Mouse (Mus musculus): ENCODE results near the gene Unc93b1.

The Unc93b1 gene

GRCm38 (mm10) chr19:3935032-3935895, at the start of gene Unc93b1:
Unc93b1 (plus strand) TSS chr19:3935186.
- DNase-seq (ENCODE audit: low spot score in 2 of 2) = no peak

DNA sequence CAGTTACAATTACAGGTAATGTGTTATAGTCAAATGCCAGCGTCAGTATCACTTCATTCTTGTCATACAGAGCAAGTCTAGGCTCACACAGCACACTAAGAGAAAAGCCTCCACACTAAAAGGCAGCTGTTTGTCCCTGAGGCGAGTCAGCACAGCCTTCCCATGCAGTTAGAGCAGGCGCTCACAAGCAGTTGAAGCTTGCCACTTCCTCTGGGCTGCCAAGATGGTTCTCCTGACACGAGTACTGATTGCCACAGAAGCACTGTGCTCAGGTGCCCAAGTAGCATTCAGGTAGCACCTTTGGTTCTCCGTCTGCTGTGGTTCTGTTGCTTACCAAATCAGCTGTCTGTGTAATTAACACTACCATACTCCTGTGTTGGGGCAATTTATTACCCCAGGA, 45.9 kb upstream of the Unc93b1 start:
- DNase-seq (ENCODE audit: low spot score in 2 of 2) = no peak

DNA sequence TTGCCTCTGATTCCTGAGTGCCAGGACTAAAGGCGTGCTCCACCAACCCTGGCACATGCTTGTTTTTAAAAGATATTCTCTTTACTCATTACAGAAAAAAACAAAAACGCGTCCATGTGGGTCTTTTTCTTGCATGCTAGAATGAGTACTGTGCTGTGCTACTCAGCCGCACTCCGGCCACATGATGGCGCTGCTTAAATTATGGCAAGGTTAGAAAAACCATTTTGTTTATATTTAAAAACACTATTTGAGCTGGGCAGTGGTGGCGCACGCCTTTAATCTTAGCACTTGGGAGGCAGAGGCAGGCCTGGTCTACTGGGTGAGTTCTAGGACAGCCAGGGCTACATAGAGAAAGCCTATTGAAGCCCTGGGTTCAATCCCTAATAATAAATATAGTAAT, 44.8 kb upstream of the Unc93b1 start:
- no peak for DNase-seq (ENCODE audit: low spot score in 2 of 2)

DNA sequence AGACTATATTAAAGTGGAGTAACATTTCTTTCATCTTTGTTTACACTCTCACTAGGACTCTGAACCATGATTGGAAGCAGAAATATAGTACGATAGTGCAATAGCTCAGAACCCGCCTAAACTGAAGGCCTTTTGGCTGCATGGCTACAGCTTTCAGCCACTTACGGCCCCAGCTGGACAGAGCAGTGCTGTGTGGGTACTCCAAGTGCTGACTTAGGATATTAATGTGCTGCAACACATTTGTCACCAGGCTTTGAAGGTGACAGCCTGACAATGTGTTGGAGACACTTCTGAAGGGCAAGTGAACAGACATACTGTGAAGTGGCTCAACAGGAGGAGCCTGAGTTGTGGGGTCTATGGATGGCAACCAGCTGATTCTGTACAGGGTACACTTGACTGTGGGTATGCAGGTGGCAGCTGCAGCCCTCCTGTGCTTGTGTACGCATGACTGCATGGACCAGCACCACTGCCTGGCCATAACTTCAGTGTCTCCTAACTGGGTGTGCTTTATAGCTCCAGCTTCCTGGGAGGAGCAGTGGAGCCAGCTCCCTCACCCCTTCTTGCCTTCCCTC, 41.4 kb upstream of the Unc93b1 start:
- no peak for DNase-seq (ENCODE audit: low spot score in 2 of 2)

GRCm38 (mm10) chr19:3894294-3894693, 40.7 kb upstream of the Unc93b1 start:
- DNase-seq (ENCODE audit: low spot score in 2 of 2) = no peak

- DNase-seq (ENCODE audit: low spot score in 2 of 2) = no peak
These were observed 39.8 kb upstream of the Unc93b1 start for GRCm38 (mm10) chr19:3895171-3895631.

DNA sequence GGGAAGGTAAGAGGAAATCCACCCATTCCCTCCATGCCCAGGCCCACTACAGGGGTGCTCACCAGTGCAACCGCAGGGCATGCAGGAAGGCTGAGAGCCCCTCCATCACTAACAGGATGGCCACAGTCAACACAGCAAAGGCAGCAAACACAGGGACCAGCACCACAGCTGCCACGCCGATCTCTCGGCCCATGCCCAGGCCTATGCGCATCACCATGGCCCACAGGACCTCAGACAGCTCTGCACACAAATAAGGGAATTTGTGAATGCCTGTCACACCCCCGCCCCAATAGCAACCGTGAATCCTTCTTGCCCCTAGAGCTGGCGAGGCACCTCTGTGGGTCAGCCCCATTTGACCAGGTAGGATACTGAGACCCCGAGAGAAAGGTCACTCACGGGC, 38.8 kb upstream of the Unc93b1 start:
- no peak for DNase-seq (ENCODE audit: low spot score in 2 of 2)

GRCm38 (mm10) chr19:3897557-3897956, 37.4 kb upstream of the Unc93b1 start:
- no peak for DNase-seq (ENCODE audit: low spot score in 2 of 2)

DNA sequence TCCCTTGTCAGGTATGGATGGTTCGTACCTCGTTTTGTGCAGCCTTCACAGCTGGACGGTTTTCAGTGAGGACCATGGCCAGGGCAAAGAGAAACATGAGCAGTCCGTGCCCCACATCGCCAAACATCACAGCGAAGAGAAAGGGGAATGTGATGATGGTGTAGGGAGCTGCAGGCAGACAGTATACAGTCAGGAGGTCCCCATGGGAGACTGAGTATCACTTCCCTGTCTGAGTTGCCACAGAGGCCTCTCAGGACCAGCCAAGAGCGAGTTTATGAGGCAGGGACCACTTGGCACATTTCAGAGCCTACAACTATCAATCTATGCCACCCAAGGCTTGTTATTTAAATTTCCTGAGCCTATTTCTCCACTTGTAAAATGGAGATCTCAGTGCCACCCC, 36.0 kb upstream of the Unc93b1 start:
- no peak for DNase-seq (ENCODE audit: low spot score in 2 of 2)

- no peak for DNase-seq (ENCODE audit: low spot score in 2 of 2)
These were observed 35.4 kb upstream of the Unc93b1 start for GRCm38 (mm10) chr19:3899618-3900017.

GRCm38 (mm10) chr19:3902966-3903365, 32.0 kb upstream of the Unc93b1 start:
- DNase-seq (ENCODE audit: low spot score in 2 of 2) = no peak

- DNase-seq (ENCODE audit: low spot score in 2 of 2) = no peak
These were observed 31.2 kb upstream of the Unc93b1 start for GRCm38 (mm10) chr19:3903648-3904362.

- no peak for DNase-seq (ENCODE audit: low spot score in 2 of 2)
These were observed 30.7 kb upstream of the Unc93b1 start for GRCm38 (mm10) chr19:3904363-3904675.

- DNase-seq (ENCODE audit: low spot score in 2 of 2) = no peak
These were observed 29.6 kb upstream of the Unc93b1 start for GRCm38 (mm10) chr19:3905261-3905969.

- no peak for DNase-seq (ENCODE audit: low spot score in 2 of 2)
These were observed 28.7 kb upstream of the Unc93b1 start for GRCm38 (mm10) chr19:3906326-3906725.

- peak in 1 of 2 experiments; percentile 48 for DNase-seq (ENCODE audit: low spot score in 2 of 2)
These were observed 27.9 kb upstream of the Unc93b1 start, which contains the start of gene Tcirg1 for GRCm38 (mm10) chr19:3906795-3907786. Tcirg1 (minus strand) TSS chr19:3907133.

DNA sequence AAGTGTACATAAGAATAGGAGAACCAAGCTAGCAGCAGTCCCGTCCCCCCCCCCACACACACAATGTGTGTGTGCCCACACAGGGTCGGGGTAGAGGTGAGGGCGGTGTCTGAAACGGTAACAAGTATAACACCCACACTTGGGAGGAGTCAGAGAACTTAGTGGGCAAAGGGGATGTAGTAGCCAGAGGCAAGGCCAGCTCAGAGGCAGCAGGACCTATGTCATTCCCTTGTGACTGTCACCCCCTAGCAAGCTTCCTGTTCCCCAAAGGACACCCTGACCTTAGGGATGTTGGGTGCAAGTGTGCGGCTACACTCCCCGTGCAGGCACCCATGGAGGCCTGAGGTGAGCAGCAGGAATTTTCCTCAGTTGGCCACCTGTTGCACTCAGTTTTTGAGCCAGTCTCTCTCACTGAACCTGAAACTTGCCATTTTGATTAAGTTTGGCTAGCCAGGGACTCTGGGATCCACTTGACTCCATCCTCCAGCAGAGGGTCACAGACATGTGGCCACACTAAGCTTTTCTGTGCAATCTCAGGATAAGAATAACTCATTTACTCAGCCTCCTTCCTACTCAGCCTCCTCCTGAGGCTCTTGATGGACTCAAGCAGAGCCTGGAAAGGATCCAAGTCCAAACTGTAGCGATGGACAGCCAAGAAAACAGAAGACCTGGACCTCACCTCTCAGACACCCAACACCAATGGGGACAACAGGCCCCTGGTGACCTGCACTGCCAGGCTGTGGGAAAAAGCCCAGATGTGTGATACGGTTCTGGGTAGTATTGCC, 26.9 kb upstream of the Unc93b1 start:
- DNase-seq (ENCODE audit: low spot score in 2 of 2) = no peak

DNA sequence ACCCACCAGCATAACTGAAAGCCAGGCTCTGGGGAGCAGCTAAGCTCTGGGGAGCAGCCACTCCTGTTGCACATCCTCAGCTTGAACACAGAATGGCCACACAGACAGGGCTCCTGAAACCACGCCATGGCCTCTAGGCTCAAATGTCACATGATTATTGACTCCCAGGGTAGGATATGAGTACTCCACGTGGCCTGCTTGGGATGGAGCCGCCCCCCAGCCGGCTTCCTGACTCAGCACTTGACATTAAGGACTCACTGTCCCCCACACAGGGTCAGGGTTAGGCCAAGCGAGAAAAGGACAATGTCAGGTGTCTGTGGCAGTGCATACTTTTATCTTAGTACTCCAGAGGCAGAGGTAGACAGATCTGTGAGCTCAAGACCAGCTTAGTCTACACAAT, 24.8 kb upstream of the Unc93b1 start:
- no peak for DNase-seq (ENCODE audit: low spot score in 2 of 2)

GRCm38 (mm10) chr19:3912337-3913204, 22.4 kb upstream of the Unc93b1 start, which contains the start of gene Ndufs8:
Ndufs8 (minus strand) TSS chr19:3912774.
- peak; percentile 86 to 87 for DNase-seq (ENCODE audit: low spot score in 2 of 2)
